Mouse (Mus musculus) cerebellum, postnatal 25 days (tissue): Measurements from ENCODE around the gene Rhof.

ENCODE experiments used
- DNase-seq, 2 experiments: peaks; one replicate each; pipeline ENCODE4 v3.0.0; 2021; ENCODE audit warnings: mixed read lengths in 2 of 2

Rhof gene

DNA sequence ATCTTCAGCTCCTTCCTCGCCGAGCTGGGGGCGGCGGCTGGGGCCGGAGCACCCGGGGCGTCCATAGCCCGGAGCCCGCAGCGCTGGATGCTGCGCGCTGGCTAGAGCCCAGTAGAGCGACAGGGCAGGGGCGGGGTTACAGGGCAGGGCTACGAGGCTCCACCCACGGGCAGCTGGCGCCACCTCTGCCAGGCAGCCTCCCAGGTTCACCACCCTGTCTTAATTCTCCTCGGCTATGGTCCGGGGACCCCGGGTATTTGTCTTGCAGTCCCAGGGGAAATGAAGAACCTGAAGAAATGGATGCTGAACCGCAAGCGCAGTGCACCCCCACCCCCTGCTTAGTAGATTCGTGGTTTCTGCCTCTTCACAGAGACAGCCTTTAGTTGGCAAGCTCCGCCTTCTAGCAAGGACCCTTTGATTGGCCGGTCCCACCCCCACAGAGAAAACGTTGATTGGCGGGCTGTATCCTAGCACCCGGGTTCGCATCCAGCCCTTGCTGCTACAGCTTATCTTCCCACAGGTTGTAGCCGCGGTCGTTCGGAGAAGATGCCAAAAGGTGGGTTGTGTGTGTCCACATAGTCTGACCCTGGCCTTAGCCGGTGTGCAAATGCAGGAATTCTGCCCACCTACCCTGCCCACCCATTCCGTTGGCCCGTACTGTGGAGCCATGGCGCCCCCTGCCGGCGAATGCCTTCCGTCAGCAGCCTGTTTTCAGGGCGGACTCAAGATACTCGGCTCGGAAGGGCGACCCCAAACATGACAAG, at the start of gene Rhof:
Gene Rhof, minus strand, starts transcription at position 385 of the 764 bp plus-strand sequence.
- DNase-seq = peak; percentile 90 to 94

DNA sequence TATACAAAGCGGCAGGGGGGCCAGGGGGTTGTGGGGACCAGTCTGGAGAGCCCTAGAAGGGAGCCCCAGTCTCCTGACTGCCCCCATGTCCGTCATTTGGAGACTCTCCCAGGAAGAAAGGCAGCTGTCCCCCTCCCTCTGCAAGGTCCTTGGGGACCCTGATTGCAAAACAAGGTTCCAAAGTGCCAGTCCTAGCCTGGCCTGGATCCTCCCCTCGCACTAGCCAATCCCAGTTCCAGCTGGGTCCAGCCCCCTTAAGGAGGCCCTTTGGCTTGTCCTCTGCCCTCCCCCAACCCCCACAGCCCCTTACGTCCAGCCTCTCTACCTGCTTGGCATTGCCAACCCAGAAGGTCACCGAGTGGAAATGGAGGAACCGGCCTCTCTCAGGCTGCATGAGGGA, 49.0 kb upstream of the Rhof start:
- no peak for DNase-seq

DNA sequence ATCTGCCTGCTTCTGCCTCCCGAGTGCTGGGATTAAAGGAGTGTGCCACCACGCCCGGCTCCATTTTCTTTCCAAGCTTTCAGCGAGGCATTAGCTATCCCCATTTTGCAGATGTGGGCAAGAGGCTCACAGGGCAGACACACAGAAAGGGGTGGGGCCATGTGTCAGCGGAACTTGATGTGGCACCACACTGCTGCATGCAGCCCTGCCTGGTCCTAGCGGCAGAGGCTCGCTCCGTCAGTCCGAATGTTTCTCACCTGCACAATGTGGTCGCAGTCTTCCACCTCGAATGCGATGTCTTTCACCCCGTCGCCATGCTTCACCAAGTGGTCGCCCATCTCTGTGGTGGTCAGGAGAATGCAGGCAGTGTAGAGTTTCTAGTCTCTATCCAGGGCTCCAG, 47.9 kb upstream of the Rhof start:
- no peak for DNase-seq

DNA sequence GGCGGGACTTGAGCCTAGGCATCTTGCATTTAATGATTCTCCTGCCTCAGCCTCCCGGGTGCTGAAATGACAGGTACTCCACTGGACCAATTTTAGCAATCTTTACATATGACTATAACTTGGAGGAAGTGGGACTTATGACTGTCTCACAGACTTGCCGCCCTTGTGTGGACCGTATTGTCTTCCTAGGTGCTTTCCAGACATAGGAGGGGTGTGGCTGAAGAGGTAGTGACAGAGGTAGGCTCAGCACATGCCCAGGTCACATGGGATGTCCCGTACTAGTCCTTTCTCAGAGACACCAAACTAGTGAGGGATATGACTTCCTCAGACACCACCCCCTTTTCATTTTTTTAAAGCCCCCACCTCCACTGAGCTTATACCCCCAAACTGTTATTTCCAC, 46.3 kb upstream of the Rhof start:
- DNase-seq = no peak

DNA sequence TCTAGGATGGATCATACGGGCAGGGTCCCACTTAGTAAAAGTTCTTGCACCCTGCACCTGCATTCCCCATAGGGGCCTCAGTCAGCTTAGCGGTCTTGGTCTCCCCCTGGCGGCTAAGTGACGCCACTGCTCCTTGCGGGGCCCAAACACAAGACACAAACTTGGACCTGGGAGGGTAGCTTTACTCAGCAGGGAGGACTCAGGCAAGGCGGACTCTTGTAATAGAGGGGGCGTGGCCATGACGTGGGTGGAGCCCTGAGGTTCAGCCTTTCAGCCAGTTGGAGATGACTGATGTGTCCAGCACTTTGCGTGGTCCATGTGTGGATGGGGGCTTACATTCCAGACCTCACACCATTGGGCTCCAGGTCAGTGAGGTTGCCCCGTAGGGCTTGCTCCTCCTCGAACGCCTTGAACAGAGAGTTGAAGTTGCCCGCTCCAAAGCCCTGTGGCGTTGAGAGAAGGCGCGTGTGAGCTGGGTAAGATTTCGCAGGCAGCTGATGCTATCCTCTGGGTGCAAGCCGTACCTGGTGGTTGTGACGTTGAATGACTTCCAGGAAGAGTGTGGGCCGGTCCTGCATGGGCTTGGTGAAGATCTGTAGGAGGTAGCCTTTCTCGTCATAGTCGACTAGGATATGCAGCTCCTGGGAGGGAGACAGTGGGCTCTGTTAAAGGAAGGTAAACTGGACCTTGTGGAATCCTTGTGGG, 39.3 kb upstream of the Rhof start:
- peak; percentile 85 to 87 for DNase-seq

DNA sequence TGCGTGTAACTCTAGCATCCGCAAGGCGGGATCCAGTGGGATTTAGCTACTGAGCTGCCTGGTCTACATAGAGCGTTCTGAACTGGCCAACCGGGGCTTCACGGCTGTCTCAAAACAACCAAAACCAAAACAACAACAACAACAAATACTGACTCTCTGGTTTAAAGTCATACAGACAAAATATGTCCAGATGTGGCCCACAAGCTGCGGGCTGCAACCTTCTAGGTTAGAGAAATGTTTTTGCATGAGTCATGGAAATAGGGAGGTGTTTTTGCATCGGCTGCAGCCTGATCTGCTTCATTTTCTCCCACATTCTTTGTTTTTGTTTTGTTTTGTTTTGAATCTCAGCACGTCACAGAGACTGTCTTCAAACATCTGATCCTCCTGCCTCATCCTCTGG, 37.9 kb upstream of the Rhof start:
- no peak for DNase-seq

DNA sequence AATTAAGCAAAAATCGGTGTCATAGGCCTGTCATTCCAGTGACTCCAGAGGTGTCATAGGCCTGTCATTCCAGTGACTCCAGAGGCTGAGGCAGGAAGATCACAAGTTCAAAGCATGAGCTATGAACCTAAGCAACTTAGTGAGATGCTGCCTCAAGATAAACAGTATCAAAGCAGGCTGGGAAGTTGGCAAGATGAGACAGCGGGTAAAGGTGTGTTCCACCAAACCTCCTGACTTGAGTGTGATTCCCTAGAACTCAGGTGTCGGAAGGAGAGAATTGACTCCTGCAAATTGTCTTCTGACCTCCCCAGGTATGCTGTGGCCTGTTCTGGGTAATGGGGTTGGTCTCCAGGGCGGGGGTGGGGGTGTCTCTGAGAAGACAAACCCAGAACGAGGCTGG, 36.8 kb upstream of the Rhof start, which contains the start of gene Psmd9:
Gene Psmd9, plus strand, starts transcription at position 130 of the 400 bp plus-strand sequence.
- no peak for DNase-seq

DNA sequence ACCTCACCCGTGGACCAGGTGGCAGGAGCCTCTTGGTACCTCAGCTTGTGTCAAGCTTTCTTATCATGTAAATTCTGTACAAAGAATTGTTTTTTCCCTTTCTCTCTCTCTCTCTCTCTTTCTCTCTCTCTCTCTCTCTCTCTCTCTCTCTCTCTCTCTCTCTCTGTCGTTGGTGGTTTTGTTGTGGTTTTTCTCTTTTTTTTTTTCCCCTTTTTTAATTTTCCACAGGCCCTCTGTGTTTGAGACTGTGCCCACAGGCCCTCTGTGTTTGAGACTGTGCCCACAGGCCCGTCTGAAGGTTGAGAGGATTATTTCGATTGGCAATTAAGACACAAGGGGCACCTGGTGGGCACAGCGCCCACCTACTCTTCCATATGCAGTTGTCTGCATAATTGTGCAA, 35.1 kb upstream of the Rhof start:
- no peak for DNase-seq

DNA sequence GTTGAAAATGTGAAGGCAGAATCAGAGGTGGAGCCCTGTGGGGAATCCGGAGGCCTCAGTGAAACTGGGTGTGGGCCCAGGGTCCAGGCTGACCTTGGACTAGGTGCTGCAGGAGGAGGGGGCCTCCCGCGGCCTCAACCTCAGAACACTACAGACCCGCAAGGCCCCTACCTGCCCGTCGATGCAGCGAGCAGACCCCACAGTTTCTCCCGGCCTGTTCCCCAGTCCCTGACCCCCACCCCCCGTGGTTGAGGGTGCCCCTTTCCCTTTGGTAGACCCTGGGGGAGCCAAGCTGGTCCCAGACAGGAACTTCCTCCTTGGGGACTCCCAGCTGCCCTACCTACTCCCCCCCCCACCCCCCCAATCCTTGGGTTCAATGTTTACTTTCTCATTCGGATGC, 33.9 kb upstream of the Rhof start:
- no peak for DNase-seq

DNA sequence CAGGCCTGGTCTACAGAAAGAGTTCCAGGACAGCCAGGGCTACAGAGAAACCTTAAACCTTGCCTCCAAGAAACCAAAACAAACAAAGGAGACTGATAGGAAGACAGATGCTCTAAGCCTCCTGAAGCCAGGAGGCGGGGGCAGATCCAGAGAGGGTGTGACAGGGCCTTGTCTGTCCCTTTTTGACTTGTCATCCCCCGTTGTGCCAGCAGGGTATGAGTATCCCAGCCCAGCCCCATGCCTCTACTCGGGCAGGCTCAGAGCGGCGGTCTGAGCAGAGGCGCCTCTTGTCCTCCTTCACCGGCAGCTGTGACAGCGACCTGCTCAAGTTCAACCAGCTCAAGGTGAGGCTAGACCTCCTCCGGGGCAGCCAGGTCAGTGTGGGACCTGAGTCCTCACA, 30.4 kb upstream of the Rhof start:
- no peak for DNase-seq

DNA sequence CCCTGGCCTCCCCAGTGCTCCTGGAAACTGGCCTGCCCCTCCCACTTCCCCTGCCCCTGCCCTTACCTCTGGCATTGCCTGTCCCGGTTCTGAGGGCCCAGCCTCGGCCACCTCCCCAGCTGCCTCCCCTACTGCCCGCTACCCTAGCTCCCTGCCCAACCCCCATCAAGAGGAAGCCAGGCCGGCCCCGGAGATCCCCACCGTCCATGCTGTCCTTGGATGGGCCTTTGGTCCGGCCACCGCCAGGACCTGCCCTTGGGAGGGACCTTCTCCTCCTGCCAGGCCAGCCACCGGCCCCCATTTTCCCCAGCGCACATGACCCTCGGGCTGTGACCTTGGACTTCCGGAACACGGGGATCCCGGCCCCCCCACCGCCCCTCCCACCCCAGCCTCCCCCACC, 27.8 kb upstream of the Rhof start:
- DNase-seq = no peak

DNA sequence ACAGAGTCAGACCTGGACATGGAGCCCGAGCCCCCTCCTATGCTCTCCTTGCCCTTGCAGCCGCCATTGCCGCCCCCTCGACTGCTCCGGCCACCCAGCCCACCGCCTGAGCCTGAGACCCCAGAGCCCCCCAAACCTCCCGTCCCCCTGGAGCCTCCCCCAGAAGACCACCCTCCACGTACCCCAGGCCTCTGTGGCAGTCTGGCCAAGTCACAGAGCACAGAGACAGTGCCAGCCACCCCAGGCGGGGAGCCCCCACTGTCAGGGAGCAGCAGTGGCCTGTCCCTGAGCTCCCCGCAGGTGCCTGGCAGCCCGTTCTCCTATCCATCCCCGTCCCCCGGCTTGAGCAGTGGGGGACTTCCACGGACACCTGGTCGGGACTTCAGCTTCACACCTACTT, 27.4 kb upstream of the Rhof start:
- DNase-seq = no peak

DNA sequence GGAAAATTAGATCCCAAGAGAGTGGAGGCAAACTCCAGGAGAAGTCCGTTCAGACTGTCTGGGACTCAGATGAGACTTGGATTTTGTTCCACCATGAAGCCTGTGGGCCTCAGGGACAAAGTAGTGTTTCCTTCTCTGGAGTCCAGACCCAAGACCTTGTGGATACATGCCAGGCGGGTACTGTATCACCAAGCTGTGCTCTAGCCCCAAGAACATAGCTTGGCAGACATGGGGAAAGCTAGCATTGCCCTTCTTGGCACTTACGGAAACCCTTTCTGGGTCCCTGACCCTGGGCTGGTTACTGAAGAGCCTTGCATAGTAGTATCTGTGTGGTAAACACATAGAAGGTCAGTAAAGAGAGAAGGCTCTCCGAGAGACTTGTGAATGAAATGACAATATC, 27.0 kb upstream of the Rhof start:
- DNase-seq = no peak

DNA sequence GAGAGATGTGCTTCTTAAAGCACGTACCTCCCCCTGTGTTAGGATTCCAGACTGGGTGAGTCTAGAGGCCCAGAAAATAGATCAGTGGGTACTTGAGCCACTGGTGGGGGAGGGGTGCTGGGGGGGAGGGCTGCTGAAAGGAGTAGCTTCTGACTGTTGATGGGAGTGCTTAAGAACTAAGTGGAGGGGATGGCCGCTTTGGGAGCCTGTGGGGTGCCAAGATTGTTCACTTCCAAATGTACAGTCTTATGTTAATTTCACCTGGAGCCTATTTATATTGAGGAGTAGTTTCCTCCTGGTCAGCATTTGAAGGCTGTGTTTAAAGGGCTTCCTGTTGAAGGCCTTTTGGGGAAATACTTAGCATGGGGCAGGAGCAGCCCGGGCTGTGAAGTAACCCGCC, 25.5 kb upstream of the Rhof start:
- DNase-seq = no peak

DNA sequence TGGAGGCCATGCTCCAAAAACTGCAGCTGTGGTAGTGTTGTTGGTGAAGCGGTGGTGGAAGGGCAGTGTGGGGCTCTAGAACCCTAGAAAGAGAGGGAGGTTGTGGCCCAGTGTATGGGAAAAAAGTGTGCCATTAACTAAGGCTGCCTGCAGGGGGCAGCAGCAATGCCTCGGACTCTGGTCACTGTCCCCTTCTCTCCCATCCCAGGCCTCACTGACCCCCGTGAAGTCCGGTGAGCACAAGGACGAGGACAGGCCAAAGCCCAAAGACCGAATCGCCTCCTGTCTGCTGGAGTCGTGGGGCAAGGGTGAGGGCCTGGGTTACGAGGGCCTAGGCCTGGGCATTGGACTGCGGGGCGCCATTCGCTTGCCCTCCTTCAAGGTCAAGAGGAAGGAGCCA, 24.3 kb upstream of the Rhof start:
- peak; percentile 21 to 52 for DNase-seq

DNA sequence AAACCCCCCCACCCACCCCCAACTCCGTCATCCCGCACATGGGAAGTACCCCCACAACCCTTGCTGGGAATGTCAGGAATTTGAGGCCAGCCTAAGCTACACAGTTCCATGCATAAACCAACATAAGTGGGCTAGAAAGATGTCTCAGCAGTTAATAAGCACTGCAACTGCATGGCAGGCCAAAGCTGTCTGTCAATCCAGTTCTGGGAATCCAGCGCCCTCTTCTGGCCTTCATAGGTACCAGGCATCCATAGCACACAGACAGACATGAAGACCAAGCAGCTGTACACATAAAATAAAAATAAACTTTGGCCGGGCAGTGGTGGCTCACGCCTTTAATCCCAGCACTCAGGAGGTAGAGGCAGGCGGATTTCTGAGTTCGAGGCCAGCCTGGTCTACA, 22.9 kb upstream of the Rhof start:
- peak; percentile 70 to 80 for DNase-seq

DNA sequence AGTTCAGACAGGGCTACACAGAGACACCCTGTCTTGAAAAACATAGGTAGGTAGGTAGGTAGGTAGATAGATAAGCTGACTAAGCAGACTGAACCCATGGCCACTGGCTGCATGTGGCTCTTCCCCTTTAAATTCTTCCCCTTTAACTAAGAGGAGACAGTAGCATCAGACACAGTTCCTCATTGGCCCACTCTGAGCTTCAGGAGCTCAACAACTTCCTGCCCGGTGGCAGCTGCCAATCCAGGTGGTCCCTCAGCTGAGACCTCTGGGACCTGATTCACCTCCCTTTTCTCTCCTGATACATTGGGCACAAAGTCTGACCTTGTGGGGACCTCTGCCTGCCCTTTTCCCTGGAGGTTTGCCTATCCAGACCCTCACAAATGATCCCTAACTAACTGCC, 20.4 kb upstream of the Rhof start:
- no peak for DNase-seq

DNA sequence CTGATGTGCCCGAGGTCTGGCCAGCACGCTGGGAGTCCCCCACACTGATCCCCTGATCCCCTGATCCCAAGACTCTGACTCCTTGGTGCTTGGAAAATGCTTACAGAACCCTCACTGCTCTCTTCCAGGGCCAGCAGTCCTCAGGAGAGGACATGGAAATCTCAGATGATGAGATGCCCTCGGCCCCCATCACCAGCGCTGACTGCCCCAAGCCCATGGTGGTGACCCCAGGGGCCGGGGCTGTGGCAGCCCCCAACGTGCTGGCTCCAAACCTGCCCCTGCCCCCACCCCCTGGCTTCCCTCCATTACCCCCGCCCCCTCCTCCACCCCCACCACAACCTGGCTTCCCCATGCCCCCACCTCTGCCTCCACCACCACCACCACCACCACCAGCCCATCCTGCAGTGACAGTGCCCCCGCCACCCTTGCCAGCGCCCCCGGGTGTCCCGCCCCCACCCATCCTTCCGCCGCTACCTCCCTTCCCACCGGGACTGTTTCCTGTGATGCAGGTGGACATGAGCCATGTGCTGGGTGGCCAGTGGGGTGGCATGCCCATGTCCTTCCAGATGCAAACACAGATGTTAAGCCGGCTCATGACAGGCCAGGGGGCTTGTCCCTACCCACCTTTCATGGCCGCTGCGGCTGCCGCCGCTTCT, 19.3 kb upstream of the Rhof start:
- DNase-seq = no peak

DNA sequence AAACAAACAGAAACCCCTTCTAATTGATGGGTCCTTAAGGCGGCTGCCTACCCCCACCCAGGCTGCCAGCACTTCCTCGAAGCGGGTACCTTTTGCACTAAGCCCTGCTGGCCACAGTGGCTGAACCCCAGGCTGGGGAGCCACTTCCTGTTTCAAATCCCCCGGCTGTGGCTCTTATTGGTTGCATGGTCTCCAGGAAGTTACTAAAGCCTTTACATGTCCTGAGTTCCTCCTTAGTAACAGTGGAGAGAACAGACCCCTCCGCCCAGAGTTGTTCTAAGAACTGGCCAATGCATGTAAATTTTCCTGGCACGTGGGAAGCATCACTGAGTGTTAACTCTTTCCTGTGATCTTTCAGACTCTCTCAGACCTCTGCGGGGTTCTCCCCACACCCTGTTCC, 18.6 kb upstream of the Rhof start:
- no peak for DNase-seq

DNA sequence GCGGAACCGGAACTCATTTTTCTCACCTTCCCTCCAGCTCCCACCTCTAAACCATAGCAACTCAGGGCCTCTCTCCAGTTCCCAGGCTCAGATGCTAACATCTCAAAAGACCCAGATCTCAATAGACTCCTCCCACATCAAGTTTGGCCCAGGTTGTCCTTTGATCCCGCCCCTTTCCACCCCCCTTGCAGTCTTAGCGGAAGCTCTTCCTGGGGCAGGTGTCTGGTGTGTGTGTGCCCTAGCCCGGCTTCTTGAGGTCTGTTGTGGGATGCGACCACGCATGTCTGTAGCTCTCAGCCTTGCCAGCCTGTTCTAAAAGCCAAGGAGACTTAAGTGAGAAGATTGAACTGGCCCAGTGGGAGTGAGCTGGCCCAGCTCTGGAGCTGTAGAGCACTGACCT, 18.1 kb upstream of the Rhof start:
- peak; percentile 43 to 56 for DNase-seq

DNA sequence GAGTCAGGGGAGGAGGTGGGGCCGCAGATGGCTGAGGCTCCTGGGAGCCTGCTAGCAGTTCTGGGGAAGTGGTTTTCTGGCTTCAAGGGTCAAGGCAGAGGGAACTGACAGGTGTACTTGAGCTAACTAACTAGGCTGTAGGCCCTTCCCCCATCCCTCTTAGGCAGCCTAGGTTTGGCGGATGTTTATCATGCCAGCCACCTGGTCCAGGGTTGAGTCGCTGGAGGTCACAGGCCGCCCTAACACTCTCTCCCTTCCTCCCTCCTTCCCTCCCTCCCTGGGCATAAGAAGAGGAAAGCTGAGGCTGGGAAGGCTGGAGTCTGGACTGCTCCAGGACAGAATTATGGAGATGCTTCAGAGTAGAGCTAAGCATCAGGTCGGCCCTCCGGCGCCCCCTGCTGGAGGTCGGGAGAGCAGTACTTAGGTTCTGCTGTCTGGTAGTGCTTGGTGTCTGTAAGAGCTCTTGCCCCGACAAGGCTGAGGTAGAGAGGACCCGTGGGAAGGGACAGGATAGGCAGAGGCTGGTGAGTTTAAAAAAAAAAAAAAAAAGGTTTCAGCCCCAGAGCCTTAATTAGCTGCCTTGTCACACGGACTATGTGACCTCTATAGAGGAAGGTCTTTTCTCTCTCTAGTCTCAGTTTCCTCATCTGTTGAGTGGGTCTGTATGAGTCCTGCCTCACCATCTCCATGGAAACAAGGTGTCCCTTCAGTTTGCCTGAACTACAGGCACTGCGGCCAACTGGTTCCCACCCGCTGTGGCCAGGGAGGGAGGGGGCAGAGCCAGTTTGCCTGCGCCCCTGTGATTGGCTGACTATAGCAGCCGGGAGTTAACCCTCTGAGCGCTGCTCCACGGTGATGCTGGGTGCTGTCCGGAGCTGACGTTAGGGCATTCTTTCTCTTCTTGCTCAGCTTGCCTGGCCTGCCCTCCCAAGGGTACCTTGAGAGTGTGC, 17.2 kb upstream of the Rhof start:
- peak; percentile 93 to 96 for DNase-seq

DNA sequence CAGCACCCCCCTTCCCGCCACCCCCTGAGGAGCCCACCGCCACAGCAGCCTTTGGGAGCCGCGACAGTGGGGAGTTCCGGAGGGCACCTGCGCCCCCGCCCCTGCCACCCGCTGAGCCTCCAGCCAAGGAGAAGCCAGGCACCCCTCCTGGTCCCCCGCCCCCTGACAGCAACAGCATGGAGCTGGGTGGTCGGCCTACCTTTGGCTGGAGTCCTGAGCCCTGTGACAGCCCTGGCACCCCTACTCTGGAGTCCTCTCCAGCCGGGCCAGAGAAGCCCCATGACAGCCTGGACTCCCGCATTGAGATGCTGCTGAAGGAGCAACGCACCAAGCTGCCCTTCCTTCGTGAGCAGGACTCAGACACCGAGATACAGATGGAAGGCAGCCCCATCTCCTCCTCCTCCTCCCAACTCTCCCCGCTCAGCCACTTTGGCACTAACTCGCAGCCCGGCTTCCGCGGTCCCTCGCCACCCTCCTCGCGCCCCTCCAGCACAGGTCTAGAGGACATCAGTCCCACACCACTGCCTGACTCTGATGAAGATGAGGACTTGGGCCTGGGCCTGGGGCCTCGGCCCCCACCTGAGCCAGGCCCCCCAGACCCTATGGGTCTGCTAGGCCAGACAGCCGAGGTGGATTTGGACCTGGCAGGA, 15.7 kb upstream of the Rhof start:
- peak in 1 of 2 experiments; percentile 51 for DNase-seq
